Mouse (Mus musculus) megakaryocyte, embryonic 14.5 days (primary cell): ENCODE results near the gene Egfl8.

Experiments
- FLI1 ChIP-seq: IDR thresholded peaks from 2 replicates; pipeline ENCODE4 v1.6.1; 2012; ENCODE audit warnings: low read length, inconsistent platforms, mixed read lengths
- GATA1 ChIP-seq: IDR thresholded peaks from 3 replicates; pipeline ENCODE4 v1.6.1; 2012; ENCODE audit warnings: mixed read lengths, low read length, inconsistent platforms, borderline replicate concordance

GRCm38 (mm10) chr17:34627943-34628643, 12.3 kb upstream of the Egfl8 start, which contains the start of gene Ppt2:
- TF ChIP-seq GATA1 (no peak), FLI1 (no peak)
